Mouse (Mus musculus) limb, embryonic 13.5 days (tissue): ENCODE data around the gene Catip. TPM values are rescaled to one million over a fixed set of nuclear protein-coding genes. Genes with fewer than 3 reads are reported as not detected.

Source experiments
- ATAC-seq: fragments of 200-750 bp; cut with Nextera tagmentation; 2 replicates; pipeline ENCODE4 v1.8.0; 2017; ENCODE audit warnings: low read depth, moderate number of reproducible peaks, moderate TSS enrichment; ENCODE audit not compliant: low FRiP score
- H3K27ac ChIP-seq: fragments of 300-500 bp; sonication (generic); 2 replicates; pipeline ENCODE4 v1.5.1; 2015; ENCODE audit warnings: inconsistent platforms, mild to moderate bottlenecking, moderate library complexity
- H3K27me3 ChIP-seq: fragments of 300-500 bp; sonication (generic); 2 replicates; pipeline ENCODE4 v1.6.1; 2015; ENCODE audit warnings: mild to moderate bottlenecking, inconsistent platforms
- H3K36me3 ChIP-seq: fragments of 300-500 bp; sonication (generic); 2 replicates; pipeline ENCODE4 v1.6.1; 2015; ENCODE audit warnings: inconsistent platforms, mild to moderate bottlenecking, moderate library complexity
- H3K4me1 ChIP-seq: fragments of 300-500 bp; sonication (generic); 2 replicates; pipeline ENCODE4 v1.6.1; 2015; ENCODE audit warnings: inconsistent platforms
- H3K4me2 ChIP-seq: fragments of 300-500 bp; sonication (generic); replicated peaks from 2 replicates; pipeline ENCODE4 v1.6.1; 2015; ENCODE audit warnings: inconsistent platforms, mild to moderate bottlenecking, moderate library complexity
- H3K4me3 ChIP-seq: fragments of 300-500 bp; sonication (generic); 2 replicates; pipeline ENCODE4 v1.5.1; 2015; ENCODE audit warnings: moderate library complexity, mild to moderate bottlenecking, inconsistent platforms
- H3K9ac ChIP-seq: fragments of 300-500 bp; sonication (generic); 2 replicates; pipeline ENCODE4 v1.6.1; 2015; ENCODE audit warnings: mild to moderate bottlenecking, inconsistent platforms
- H3K9me3 ChIP-seq: fragments of 300-500 bp; sonication (generic); 2 replicates; pipeline ENCODE4 v1.6.1; 2016; ENCODE audit warnings: inconsistent platforms
- WGBS: fragments of 180-500 bp; shearing (Covaris S2); methylation state at CpG from one replicate; pipeline ENCODE4 v1.1.7; 2015; 5-methylcytosine and 5-hydroxymethylcytosine counted together
- polyA plus RNA-seq: library from polyadenylated mRNA; unstranded; fragments of >200 nt; fragmentation: Nextera tagmentation; extraction: Ambion mirVana; gene quantifications from 2 replicates; pipeline ENCODE4 v1.2.1, GENCODE M21; 2015

Catip gene
- polyA plus RNA-seq, 1 experiment from 2014 or later, result 1.5 TPM

GRCm38 (mm10) chr1:74344163-74344916, 17.6 kb upstream of the Catip start:
- ATAC-seq, result no peak
- Histone ChIP-seq H3K9ac (no peak overlapping the region), H3K4me3 (no peak overlapping the region)

GRCm38 (mm10) chr1:74351185-74351769, 10.6 kb upstream of the Catip start:
- Histone ChIP-seq H3K4me1 (no peaks in the 10 kb centered on the region), H3K9ac (no peak overlapping the region), H3K4me3 (no peak overlapping the region), H3K27ac (no peak overlapping the region), H3K4me2 (no peak overlapping the region), H3K9me3 (no peaks in the 10 kb centered on the region), H3K36me3 (peaks cover 58% of the 10 kb centered on the region), H3K27me3 (no peaks in the 10 kb centered on the region)
- no peak for ATAC-seq
- WGBS, result 93% methylated on average over 13 of the region's 13 CpGs

More at GRCm38 (mm10) chr1:74344163-74344916, 17.6 kb upstream of the Catip start:
- no peak overlapping the region for H3K4me2 ChIP-seq
- 74% methylated on average over 11 of the region's 11 CpGs for WGBS
- peaks cover 3% of the 10 kb centered on the region; the same call in 1 of the 2 replicates for H3K9me3 ChIP-seq
- no peaks in the 10 kb centered on the region for H3K27me3 ChIP-seq
- H3K27ac ChIP-seq, result no peak overlapping the region
- peaks cover 20% of the 10 kb centered on the region for H3K4me1 ChIP-seq
- H3K36me3 ChIP-seq, result peaks cover 27% of the 10 kb centered on the region

- Histone ChIP-seq H3K4me3 (no peak overlapping the region), H3K4me1 (no peaks in the 10 kb centered on the region), H3K9me3 (no peaks in the 10 kb centered on the region), H3K9ac (no peak overlapping the region), H3K36me3 (peaks cover 56% of the 10 kb centered on the region), H3K27ac (no peak overlapping the region), H3K4me2 (no peak overlapping the region), H3K27me3 (no peaks in the 10 kb centered on the region)
- no peak for ATAC-seq
- 72% methylated on average over 5 of the region's 5 CpGs for WGBS
Observed at GRCm38 (mm10) chr1:74352532-74353096, 9.3 kb upstream of the Catip start.

- H3K9me3 ChIP-seq, result no peaks in the 10 kb centered on the region
- H3K4me1 ChIP-seq, result no peaks in the 10 kb centered on the region
- no peak overlapping the region for H3K4me3 ChIP-seq
- no peak overlapping the region for H3K9ac ChIP-seq
- no peak overlapping the region for H3K4me2 ChIP-seq
- no peaks in the 10 kb centered on the region for H3K27me3 ChIP-seq
- ATAC-seq, result no peak
- 93% methylated on average over 9 of the region's 9 CpGs for WGBS
- H3K36me3 ChIP-seq, result peaks cover 49% of the 10 kb centered on the region
- no peak overlapping the region for H3K27ac ChIP-seq
Observed at GRCm38 (mm10) chr1:74353453-74354229, 8.3 kb upstream of the Catip start.

GRCm38 (mm10) chr1:74357531-74357930, 4.4 kb upstream of the Catip start:
- Histone ChIP-seq H3K4me1 (peaks cover 7% of the 10 kb centered on the region; the same call in 1 of the 2 replicates), H3K27me3 (no peaks in the 10 kb centered on the region)

GRCm38 (mm10) chr1:74359952-74360517, 1.9 kb upstream of the Catip start:
- Histone ChIP-seq H3K4me3 (no peak overlapping the region), H3K36me3 (no peaks in the 10 kb centered on the region), H3K9me3 (no peaks in the 10 kb centered on the region), H3K4me2 (no peak overlapping the region), H3K27me3 (no peaks in the 10 kb centered on the region), H3K9ac (no peak overlapping the region), H3K4me1 (peaks cover 15% of the 10 kb centered on the region), H3K27ac (no peak overlapping the region)
- WGBS, result 70% methylated on average over 5 of the region's 5 CpGs
- no peak for ATAC-seq

More at GRCm38 (mm10) chr1:74357531-74357930, 4.4 kb upstream of the Catip start:
- Histone ChIP-seq H3K4me2 (no peak overlapping the region), H3K27ac (no peak overlapping the region), H3K9ac (no peak overlapping the region), H3K36me3 (peaks cover 14% of the 10 kb centered on the region), H3K9me3 (no peaks in the 10 kb centered on the region), H3K4me3 (no peak overlapping the region)
- ATAC-seq, result no peak

- 61% methylated on average over 17 of the region's 17 CpGs for WGBS
- Histone ChIP-seq H3K36me3 (no peaks in the 10 kb centered on the region), H3K27me3 (0 out of 2 replicates have a peak, but pooled peaks cover under 1% of the 10 kb centered on the region), H3K4me3 (peak overlapping the region; percentile 16), H3K9ac (0 out of 2 replicates have a peak overlapping the region, but pooled peaks have one; percentile 19), H3K4me1 (peaks cover 15% of the 10 kb centered on the region), H3K9me3 (no peaks in the 10 kb centered on the region), H3K4me2 (peak overlapping the region; percentile 43), H3K27ac (peak overlapping the region; percentile 61; the same call in 1 of the 2 replicates)
- ATAC-seq, result no peak
Observed at GRCm38 (mm10) chr1:74362325-74363229, 669 bp downstream of the Catip start.

- WGBS, result 56% methylated on average over 5 of the region's 5 CpGs
- H3K4me2 ChIP-seq, result no peak overlapping the region
- ATAC-seq, result no peak
- H3K9me3 ChIP-seq, result no peaks in the 10 kb centered on the region
- 0 out of 2 replicates have a peak, but pooled peaks cover 2% of the 10 kb centered on the region for H3K27me3 ChIP-seq
- no peak overlapping the region for H3K4me3 ChIP-seq
- no peaks in the 10 kb centered on the region for H3K36me3 ChIP-seq
- H3K9ac ChIP-seq, result no peak overlapping the region
- H3K4me1 ChIP-seq, result peaks cover 22% of the 10 kb centered on the region
- H3K27ac ChIP-seq, result no peak overlapping the region; the same call in 1 of the 2 replicates
Observed at GRCm38 (mm10) chr1:74363437-74363836, 1.5 kb downstream of the Catip start.

- Histone ChIP-seq H3K9ac (no peak overlapping the region), H3K27ac (no peak overlapping the region), H3K27me3 (0 out of 2 replicates have a peak, but pooled peaks cover 2% of the 10 kb centered on the region), H3K9me3 (no peaks in the 10 kb centered on the region), H3K4me1 (peaks cover 23% of the 10 kb centered on the region), H3K4me2 (no peak overlapping the region), H3K36me3 (no peaks in the 10 kb centered on the region), H3K4me3 (no peak overlapping the region)
- ATAC-seq, result no peak
- WGBS, result 64% methylated on average over 8 of the region's 8 CpGs
Observed at GRCm38 (mm10) chr1:74364270-74364669, 2.4 kb downstream of the Catip start.

GRCm38 (mm10) chr1:74367886-74368645, 6.2 kb downstream of the Catip start:
- H3K4me1 ChIP-seq, result peaks cover 11% of the 10 kb centered on the region
- peak; percentile 66; the same call in 1 of the 2 replicates for ATAC-seq
- peak overlapping the region; percentile 35 for H3K4me3 ChIP-seq
- H3K9me3 ChIP-seq, result no peaks in the 10 kb centered on the region
- WGBS, result 15% methylated on average over 34 of the region's 34 CpGs
- peak overlapping the region; percentile 65 for H3K4me2 ChIP-seq
- H3K27me3 ChIP-seq, result 0 out of 2 replicates have a peak, but pooled peaks cover 2% of the 10 kb centered on the region
- peak overlapping the region; percentile 53 for H3K9ac ChIP-seq
- no peak overlapping the region for H3K27ac ChIP-seq
- no peaks in the 10 kb centered on the region for H3K36me3 ChIP-seq
